Mouse (Mus musculus): ENCODE measurements around the gene Sec31a. TPM values are rescaled to one million over a fixed set of nuclear protein-coding genes. Genes with fewer than 3 reads are reported as not detected.
A peak's percentile ranks its signal among the peaks of the same experiment; 100 is the strongest.

Gene Sec31a
- polyA plus RNA-seq, 1 experiment from 2014 or later, result 54.7 TPM

- Histone ChIP-seq H3K27me3 (ENCODE audit: insufficient read depth, low read length) (no peaks in the 10 kb centered on the region), H3K9ac (replicated peaks) (no peak overlapping the region), H3K9me3 (ENCODE audit: low read length) (no peaks in the 10 kb centered on the region), H3K4me1 (ENCODE audit: insufficient read depth) (no peaks in the 10 kb centered on the region), H3K27ac (ENCODE audit: low read depth) (no peak overlapping the region), H3K4me3 (ENCODE audit: low read depth, low read length) (no peak overlapping the region), H3K36me3 (replicated peaks; ENCODE audit: insufficient read depth, low read length) (no peaks in the 10 kb centered on the region), H3K4me2 (ENCODE audit: low read depth, low read length) (no peak overlapping the region)
- TF ChIP-seq EP300 (IDR thresholded peaks at IDR 0.05; ENCODE audit: low read depth) (no peak), CTCF (IDR thresholded peaks at IDR 0.05; ENCODE audit: low read depth) (no peak)
- ATAC-seq (no peak), DNase-seq (no peak)
- 65% methylated on average over 10 of the region's 10 CpGs for WGBS (ENCODE audit: insufficient replicate concordance)
Measured at GRCm38 (mm10) chr5:100352986-100353848, 62.8 kb downstream of the Sec31a start.

- H3K27me3 ChIP-seq (ENCODE audit: insufficient read depth, low read length), result no peaks in the 10 kb centered on the region
- H3K9ac ChIP-seq (replicated peaks), result no peak overlapping the region
- H3K4me3 ChIP-seq (ENCODE audit: low read depth, low read length), result no peak overlapping the region
- WGBS (ENCODE audit: insufficient replicate concordance), result 90% methylated on average over 8 of the region's 8 CpGs
- ATAC-seq, result no peak
- no peak overlapping the region for H3K27ac ChIP-seq (ENCODE audit: low read depth)
- no peak overlapping the region for H3K4me2 ChIP-seq (ENCODE audit: low read depth, low read length)
- no peaks in the 10 kb centered on the region for H3K4me1 ChIP-seq (ENCODE audit: insufficient read depth)
- no peak for TF ChIP-seq EP300 (IDR thresholded peaks at IDR 0.05; ENCODE audit: low read depth)
- DNase-seq, result no peak
- H3K36me3 ChIP-seq (replicated peaks; ENCODE audit: insufficient read depth, low read length), result no peaks in the 10 kb centered on the region
- no peaks in the 10 kb centered on the region for H3K9me3 ChIP-seq (ENCODE audit: low read length)
Measured at GRCm38 (mm10) chr5:100350907-100351456, 65.1 kb downstream of the Sec31a start.

DNA sequence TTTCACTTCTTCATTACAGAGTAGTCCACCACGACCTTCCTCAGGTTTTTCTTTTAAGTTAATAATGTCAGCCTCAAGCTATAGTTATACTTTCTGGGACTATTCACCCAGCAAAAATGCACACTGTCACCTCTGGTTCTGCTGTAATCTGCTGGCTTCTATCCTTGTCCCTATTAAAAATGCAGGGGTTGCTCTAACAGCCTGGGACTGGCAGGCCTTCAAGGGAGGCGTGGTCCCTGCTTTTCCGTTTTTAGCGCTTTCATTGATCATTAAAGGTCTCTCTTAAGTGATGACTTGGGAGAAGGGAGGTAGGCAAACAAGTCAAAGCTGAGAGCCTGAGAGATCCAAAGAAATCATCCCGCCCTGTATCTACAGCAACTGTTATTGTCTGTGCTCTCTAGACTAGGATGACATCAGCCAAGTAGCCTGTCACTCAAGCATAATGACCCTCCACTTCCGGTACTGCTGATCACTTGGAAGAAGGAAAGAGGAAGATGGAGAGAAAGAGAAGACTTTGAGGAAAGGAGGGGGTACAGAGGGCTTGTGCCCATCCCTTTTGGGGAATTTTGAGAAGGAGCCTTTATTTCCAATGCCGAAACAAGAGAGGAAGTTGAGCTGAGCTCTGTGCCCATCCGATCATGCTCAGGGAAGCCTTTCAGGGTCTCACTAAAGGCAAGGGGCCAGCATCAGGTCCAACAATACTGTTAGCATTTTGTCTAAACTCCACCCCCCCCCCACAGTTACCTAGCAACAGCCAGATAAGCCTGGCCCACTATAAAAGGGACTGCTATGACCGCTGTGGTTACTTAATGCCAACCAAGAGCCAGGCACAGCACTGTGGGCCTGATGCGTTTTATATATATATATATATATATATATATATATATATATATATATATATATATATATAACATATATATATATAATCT lies 66.5 kb downstream of the Sec31a start:
- H3K27me3 ChIP-seq (ENCODE audit: insufficient read depth, low read length), result no peaks in the 10 kb centered on the region
- no peaks in the 10 kb centered on the region for H3K4me1 ChIP-seq (ENCODE audit: insufficient read depth)
- ATAC-seq, result no peak
- no peaks in the 10 kb centered on the region for H3K36me3 ChIP-seq (replicated peaks; ENCODE audit: insufficient read depth, low read length)
- H3K4me3 ChIP-seq (ENCODE audit: low read depth, low read length), result no peak overlapping the region
- no peaks in the 10 kb centered on the region for H3K9me3 ChIP-seq (ENCODE audit: low read length)
- no peak for DNase-seq
- H3K27ac ChIP-seq (ENCODE audit: low read depth), result no peak overlapping the region
- WGBS (ENCODE audit: insufficient replicate concordance), result 57% methylated on average over 10 of the region's 10 CpGs
- no peak overlapping the region for H3K4me2 ChIP-seq (ENCODE audit: low read depth, low read length)
- no peak for TF ChIP-seq CTCF (IDR thresholded peaks at IDR 0.05; ENCODE audit: low read depth)
- TF ChIP-seq EP300 (IDR thresholded peaks at IDR 0.05; ENCODE audit: low read depth), result no peak
- no peak overlapping the region for H3K9ac ChIP-seq (replicated peaks)

DNA sequence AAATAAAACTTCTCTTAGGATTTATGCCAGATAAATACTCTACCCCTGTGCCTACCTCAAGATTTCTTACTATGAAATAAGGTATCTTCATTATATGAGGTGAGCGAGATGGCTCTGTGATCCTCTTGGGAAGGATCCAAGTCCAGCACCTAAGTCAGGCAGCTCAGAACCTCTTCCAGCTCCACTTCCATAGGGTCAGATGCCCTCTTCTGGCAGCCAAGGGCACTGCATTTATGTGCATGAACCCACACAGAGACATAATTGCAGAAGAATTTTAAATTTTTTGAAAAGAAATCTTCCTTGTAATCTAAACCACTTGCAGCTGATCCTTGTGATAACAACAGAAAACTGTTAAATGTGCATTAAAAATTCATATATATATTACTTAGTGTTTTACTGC lies 70.9 kb downstream of the Sec31a start:
- Histone ChIP-seq H3K27ac (ENCODE audit: low read depth) (no peak overlapping the region), H3K9ac (replicated peaks) (no peak overlapping the region), H3K9me3 (ENCODE audit: low read length) (no peaks in the 10 kb centered on the region), H3K4me2 (ENCODE audit: low read depth, low read length) (no peak overlapping the region), H3K36me3 (replicated peaks; ENCODE audit: insufficient read depth, low read length) (no peaks in the 10 kb centered on the region), H3K4me1 (ENCODE audit: insufficient read depth) (no peaks in the 10 kb centered on the region), H3K27me3 (ENCODE audit: insufficient read depth, low read length) (no peaks in the 10 kb centered on the region), H3K4me3 (ENCODE audit: low read depth, low read length) (no peak overlapping the region)
- WGBS (ENCODE audit: insufficient replicate concordance), result 90% methylated on average over 1 of the region's 1 CpGs
- no peak for ATAC-seq
- TF ChIP-seq CTCF (IDR thresholded peaks at IDR 0.05; ENCODE audit: low read depth), result peak; percentile 51
- no peak for TF ChIP-seq EP300 (IDR thresholded peaks at IDR 0.05; ENCODE audit: low read depth)
- DNase-seq, result no peak

- ATAC-seq (no peak), DNase-seq (no peak)
- Histone ChIP-seq H3K4me2 (ENCODE audit: low read depth, low read length) (no peak overlapping the region), H3K27ac (ENCODE audit: low read depth) (no peak overlapping the region), H3K4me1 (ENCODE audit: insufficient read depth) (no peaks in the 10 kb centered on the region), H3K4me3 (ENCODE audit: low read depth, low read length) (no peak overlapping the region), H3K9me3 (ENCODE audit: low read length) (no peaks in the 10 kb centered on the region), H3K27me3 (ENCODE audit: insufficient read depth, low read length) (no peaks in the 10 kb centered on the region), H3K9ac (replicated peaks) (no peak overlapping the region), H3K36me3 (replicated peaks; ENCODE audit: insufficient read depth, low read length) (no peaks in the 10 kb centered on the region)
- 64% methylated on average over 6 of the region's 6 CpGs for WGBS (ENCODE audit: insufficient replicate concordance)
- no peak for TF ChIP-seq EP300 (IDR thresholded peaks at IDR 0.05; ENCODE audit: low read depth)
- no peak for TF ChIP-seq CTCF (IDR thresholded peaks at IDR 0.05; ENCODE audit: low read depth)
Measured at GRCm38 (mm10) chr5:100343087-100343486, 72.9 kb downstream of the Sec31a start.

- no peak overlapping the region for H3K4me3 ChIP-seq (ENCODE audit: low read depth, low read length)
- H3K9me3 ChIP-seq (ENCODE audit: low read length), result no peaks in the 10 kb centered on the region
- H3K27me3 ChIP-seq (ENCODE audit: insufficient read depth, low read length), result no peaks in the 10 kb centered on the region
- no peak overlapping the region for H3K9ac ChIP-seq (replicated peaks)
- no peak for DNase-seq
- no peak overlapping the region for H3K27ac ChIP-seq (ENCODE audit: low read depth)
- ATAC-seq, result no peak
- TF ChIP-seq EP300 (IDR thresholded peaks at IDR 0.05; ENCODE audit: low read depth), result no peak
- TF ChIP-seq CTCF (IDR thresholded peaks at IDR 0.05; ENCODE audit: low read depth), result no peak
- H3K4me1 ChIP-seq (ENCODE audit: insufficient read depth), result no peaks in the 10 kb centered on the region
- no peaks in the 10 kb centered on the region for H3K36me3 ChIP-seq (replicated peaks; ENCODE audit: insufficient read depth, low read length)
- no peak overlapping the region for H3K4me2 ChIP-seq (ENCODE audit: low read depth, low read length)
- WGBS (ENCODE audit: insufficient replicate concordance), result 81% methylated on average over 6 of the region's 6 CpGs
Measured at GRCm38 (mm10) chr5:100342422-100342821, 73.6 kb downstream of the Sec31a start.

Data from liver, postnatal 0 days (tissue).